Mouse (Mus musculus) frontal cortex, adult (tissue): ENCODE results near the gene Irgq.

Experiments
- ATAC-seq: cut with Nextera tagmentation; 2 replicates; pipeline ENCODE4 v1.9.2; 2017; ENCODE audit warnings: mild to moderate bottlenecking, moderate library complexity, mixed read lengths; ENCODE audit not compliant: low TSS enrichment

Gene Irgq

DNA sequence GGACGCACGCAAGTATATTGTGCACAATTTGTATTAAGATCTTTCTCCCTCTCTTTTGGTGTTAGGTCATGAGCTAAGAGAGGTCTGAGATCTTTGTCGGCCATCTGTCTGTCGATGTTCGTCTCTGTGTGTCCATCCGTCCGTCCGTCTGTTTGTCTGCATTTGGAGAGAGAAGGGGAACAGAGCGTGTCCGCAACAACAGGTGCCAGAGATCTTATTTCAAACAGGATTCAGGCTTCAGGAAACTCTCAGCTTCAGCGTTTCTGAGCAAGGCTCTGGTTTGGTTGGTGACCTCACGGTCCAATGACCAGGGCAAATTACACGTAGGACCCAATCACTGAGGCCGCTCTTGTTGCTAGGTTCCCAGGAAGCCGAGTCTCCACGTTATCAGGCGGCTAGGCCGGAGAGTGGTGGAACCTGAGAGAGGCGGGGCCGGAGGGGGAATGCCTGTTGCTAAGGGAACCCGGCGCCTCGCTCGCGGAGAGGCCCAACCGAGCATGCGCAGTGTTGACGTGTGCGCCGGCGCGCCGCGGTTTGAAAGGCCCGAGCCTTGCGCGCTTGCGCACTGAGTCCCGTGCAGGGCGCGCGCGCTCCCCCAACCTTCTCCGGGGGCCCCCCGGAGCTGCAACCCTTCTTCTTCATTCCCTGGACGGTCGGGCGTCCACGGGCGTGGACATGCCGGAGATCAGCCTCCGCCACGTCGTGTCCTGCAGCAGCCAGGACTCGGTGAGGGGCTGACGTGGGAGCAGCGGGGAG lies 16.3 kb downstream of the Irgq start:
- peak; percentile 99 for ATAC-seq

DNA sequence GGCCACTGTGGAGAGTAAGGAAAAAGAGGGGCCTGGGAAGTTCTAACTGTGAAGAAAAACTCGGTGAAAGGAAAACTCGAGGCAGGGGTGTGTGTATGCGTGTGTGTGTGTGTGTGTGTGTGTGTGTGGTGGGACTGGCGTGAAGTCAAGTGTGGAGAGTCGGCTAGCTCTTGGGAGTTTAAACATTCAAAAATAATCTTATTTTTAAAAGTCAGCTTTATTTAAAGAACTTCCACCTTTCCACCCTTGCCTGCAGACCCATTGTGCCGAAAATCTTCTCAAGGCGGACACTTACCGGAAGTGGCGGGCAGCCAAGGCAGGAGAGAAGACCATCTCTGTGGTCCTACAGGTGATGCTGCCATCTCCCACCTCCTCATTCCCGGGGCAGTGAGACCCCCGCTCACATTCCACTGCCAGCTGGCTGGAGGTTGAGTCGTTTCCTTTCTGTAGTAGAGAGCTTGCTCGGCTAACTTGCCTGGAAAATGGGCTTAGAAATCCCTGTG lies 17.1 kb downstream of the Irgq start:
- ATAC-seq: no peak

DNA sequence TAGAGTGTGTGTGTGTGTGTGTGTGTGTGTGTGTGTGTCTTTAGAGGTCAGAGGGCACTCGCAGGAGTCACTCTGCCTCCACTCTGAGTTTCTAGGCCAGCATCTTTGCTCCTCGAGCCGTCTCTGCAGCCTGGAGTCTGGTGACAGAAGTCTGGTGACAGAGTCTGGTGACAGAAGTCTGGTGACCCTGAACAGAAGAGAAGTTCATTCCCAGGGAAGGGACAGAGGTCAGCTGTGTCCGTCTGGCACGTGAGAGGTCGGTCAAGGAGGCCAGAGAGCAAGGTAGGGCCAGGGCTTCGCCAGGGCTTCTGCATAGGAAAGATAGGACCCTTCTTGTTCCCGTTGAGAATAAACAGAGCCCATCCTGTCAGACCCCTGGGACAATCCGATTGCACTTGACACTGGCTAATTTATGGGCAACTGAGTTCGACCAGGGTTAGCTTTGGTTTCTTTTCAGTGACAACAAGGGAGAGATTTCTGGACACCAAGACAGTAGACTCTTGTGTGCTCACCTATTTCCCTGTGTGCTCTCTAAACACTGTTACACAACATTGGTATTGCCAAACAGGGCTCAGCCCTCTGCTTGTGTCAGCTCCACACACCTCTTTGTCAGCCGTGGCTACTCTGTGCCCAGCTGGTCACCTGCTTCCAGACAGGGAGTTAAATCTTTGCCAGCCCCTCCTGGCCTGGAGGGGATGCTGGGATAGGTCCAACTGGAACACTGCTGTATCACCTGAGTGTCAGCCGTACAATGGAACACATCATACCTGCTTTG lies 21.7 kb downstream of the Irgq start:
- ATAC-seq: no peak

DNA sequence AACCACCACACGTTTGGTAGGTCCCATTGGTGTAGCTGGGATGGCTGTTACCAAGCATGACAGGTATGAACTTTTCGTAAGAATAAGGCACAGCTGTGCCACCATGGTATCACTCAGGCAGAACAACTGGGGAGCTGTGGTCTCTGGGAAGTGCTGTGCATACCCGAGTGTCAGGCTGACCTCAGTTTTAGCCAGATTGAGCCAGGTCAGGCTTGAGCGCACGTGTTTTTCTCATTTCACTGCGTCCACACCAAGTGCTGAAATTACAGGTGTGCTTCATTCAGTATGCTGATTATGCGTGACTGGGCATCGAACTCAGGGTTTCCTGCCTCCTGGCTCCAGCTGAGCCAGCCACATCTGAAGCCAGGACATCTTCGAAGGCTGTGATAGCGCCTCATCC lies 25.3 kb downstream of the Irgq start:
- ATAC-seq: no peak

DNA sequence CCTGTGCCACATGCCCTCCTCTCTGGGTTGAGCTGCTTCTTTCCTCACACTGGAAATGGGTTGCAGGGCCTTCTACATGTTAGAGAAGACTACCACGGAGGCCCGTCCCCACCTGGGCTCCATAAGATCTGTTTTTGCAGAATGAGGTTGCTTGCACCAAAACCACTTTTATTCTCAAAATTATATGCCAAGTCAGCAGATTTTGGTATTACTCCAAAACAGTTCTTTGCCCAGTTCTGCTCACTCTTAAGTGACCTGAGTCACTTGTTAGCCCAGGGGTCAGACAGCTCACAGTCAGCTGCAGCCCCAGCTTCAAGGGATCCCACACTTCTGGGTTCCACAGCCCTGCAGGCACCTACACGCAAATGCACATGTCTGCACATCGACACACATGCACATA lies 31.0 kb downstream of the Irgq start:
- no peak for ATAC-seq

DNA sequence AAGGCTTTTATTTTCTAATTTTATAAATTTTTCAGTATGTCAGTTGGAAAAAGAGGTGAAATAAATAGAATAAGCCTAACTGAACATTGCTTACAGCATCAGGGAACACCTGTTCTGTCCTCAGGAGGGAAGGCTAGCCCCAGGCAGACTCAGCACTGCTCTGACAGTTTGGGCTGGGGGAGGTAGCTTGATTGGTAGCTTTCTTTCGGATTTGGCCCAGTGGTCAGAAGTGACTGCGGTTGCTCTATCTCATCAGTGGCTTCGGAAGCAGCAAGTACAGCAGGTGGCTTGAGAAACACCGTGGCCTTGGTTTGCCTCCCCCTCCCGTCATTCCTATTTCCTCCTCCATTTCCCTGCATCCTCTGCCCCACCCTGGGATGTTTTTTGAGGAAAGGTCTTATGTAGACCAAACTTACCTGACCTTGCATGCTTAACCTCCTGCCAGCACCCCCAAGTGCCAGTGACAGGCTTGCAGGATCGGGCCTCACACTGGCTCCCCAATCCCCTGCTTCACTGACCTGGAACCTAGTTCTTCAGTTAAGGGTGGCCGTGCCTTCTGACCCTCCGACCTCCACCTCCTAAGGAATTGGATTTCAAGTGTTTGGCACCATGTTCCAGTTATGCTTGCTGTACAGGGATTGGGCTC lies 32.8 kb downstream of the Irgq start:
- ATAC-seq: no peak

DNA sequence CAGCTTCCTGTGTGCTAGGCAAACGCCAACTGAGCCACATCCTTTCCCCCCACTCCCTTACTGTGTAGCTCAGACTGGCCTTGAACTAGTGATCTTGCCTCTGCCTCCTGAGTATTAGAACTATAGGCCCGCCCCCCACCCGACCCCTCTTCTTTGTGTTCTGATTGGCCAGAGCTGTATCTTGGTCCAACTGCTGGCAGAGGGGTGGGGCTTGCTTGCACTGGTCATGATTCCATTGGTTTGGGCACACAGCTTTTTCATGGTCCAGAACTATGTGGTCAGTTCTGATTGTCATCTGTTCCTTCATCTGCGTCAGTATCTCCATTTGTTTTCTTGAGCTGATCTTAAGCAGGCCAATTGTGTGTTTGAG lies 33.3 kb downstream of the Irgq start:
- ATAC-seq: no peak

DNA sequence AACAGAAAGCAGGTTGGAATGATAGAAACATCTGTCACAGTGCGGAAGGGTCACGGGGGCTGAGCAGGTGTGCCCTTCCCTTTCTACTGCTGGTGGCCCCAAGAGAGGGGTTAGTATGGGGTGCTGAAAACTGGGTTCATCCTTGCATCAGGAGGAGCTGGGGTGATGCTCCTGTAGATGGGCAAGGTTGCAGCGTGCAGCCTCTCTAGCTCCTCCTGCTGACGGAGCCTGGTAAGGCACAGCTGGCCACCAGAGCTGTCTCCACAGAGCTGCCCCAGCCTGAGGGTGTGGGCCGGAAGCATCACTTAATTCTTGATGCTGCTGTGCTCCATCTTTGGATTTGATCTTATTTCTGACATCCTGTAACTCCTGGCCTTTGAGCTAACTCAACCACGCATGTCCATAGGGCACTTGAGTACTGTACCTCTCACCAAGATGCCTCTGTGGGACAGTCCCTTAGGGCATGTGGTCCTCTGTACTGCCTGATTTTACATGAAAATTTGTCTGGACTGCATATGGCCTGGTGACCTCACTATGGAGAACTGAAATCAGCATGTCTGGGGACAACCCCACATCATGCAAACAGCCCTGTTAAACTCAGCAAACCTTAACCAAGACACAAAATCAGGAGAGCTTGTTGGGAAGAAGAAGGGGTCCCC lies 34.2 kb downstream of the Irgq start:
- peak; percentile 58; the same call in 1 of the 2 replicates for ATAC-seq

DNA sequence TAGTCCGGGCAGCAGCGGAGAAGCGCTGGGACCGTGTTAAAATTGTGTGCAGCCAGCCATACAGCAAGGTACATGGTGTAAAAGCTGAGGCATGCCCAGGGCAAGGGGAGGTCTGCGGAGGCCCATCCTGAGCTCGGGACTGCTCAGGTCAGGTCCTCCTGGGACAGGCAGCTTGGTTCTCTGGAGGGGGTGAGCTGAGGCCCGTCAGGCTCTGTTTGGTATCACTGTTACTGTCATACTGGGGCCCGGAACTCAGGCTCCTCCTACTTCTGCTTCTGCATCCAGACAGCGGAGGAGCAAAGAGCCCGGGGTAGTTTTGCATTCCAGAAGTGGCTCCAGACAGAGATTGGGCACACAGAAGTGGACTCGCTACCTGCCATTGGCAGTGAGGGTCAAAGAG lies 35.1 kb downstream of the Irgq start:
- ATAC-seq: no peak

DNA sequence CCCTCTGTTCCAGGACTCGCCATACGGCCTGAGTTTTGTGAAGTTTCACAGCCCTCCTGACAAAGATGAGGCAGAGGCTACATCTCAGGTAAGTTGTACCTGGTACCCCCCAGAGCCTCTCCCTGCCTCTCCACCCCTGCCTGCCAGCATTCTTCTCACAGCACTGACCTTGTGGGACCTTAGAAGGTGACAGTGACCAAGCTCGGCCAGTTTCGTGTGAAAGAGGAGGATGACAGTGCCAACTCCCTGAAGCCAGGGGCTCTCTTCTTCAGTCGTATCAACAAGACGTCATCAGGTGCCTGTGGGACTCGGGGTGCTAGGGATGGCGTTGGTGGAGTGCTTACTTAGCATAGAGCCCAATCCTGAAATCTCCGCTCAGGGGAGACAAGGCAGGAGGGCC lies 35.7 kb downstream of the Irgq start:
- ATAC-seq: no peak

DNA sequence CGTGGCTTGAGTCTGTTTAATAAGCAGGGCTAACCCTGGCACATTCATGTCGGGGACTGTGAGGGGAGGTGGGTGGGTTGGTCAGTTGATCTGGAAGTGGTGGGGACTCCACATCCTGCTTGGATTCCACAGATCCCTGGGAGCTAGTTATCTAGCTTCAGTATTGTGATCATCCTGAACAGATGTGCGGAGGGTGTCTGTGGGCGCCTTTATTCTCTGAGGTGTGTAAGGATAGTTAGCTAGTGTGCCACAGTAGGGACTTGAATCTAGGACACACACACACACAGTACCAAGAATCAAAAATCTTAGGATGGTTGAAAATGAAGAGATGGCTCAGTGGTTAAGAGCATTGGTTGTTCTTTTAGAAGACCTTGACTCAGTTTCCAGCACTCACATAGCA lies 38.0 kb downstream of the Irgq start:
- ATAC-seq: peak; percentile 53; the same call in 1 of the 2 replicates

DNA sequence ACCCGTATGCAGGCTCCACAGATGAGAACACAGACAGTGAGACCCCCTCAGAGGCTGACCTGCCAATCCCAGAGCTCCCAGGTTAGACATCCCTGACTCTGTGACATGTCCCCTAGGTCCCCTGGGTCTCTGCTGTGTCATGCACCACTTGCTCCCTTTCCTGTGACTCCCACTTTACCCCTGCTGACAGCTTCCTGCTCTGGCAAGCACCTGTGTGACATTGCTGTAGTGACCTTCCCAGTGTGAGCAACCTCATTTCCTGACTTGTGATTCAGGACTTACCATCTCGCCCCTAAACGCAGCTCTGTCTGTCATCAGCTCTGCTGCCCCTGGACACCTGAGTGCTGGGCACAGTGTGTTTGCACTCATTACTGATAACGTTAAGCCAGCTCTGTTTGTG lies 40.6 kb downstream of the Irgq start:
- no peak for ATAC-seq

DNA sequence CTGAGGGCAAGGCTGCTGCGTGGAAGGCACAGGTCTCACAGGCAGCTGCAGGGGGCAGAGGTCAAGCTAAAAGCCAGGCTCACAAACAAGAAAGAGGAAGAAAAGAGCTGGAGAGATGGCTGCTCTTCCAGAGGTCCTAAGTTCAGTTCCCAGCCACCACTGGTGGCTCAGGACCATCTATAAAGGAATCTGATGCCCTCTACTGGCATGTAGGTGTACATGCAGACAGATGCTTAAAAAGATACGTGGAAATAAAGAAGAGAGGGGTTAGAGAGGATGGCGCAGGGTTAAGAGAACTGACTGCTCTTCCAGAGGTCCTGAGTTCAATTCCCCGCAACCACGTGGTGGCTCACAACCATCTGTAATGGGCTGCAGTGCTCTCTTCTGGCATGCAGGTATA lies 42.0 kb downstream of the Irgq start:
- ATAC-seq: no peak

DNA sequence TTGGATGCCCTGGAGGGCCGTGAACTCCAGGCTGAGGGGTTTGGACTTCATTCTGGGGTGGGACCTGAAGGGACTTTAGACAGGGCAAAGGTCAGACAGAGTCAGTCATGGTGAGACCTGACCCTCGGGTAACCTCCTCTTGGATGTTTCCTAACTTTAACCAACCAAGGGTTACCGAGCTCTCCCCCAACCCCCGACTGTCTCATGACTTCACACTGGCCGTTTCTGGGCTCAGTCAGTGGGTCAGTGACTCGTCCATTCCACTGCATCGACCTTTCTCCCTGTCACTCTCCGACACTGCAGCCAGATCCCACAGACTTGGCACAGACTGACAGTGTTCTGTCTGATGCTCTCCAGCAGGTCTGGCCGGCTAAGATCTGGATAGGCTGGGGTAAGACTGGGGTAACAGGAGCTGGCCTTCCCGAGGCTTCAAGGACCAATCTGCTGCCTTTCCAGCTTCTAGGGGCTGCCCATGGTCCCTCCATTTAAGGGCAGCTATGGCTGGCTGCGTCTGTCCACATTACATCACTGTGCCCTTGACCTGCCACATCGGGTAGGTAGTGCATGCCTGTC lies 43.8 kb downstream of the Irgq start:
- no peak for ATAC-seq

DNA sequence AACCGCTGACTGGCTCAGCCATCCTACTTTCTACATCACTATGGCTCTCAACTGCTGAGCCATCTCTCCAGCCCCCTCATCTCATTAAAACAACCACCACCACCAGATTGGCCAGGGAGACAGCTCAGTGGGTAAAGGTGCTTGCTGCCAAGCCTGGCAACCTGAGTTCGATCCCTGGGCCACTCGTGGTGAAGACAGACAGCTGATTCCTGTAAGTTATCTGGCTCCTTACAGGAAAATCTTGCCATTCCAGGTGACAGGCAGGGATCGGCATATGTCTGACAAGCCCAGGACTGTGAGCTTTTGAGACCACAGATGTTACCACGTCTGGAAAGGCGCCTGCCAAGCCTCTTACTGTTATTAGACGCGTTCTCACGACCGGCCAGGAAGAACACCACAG lies 47.3 kb downstream of the Irgq start:
- no peak for ATAC-seq

DNA sequence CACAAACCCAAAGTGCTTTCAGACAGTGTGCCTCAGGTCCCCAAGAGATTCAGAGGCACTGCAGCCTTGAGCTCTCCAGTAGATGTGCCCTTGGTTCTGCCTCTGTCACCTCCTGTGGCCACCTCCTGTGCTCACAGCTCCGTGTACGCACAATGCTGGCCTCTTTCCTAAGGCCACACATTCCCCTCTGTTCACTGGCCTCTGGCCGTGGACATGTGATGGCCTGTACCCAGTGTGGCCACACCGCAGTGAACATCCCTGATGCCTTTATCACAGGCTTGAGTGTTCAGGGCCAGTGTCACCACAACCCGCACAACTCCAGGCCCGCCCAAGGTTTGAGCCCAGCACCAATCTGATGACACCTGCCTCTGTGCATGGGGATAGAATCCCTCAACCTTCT lies 54.4 kb downstream of the Irgq start:
- ATAC-seq: no peak

DNA sequence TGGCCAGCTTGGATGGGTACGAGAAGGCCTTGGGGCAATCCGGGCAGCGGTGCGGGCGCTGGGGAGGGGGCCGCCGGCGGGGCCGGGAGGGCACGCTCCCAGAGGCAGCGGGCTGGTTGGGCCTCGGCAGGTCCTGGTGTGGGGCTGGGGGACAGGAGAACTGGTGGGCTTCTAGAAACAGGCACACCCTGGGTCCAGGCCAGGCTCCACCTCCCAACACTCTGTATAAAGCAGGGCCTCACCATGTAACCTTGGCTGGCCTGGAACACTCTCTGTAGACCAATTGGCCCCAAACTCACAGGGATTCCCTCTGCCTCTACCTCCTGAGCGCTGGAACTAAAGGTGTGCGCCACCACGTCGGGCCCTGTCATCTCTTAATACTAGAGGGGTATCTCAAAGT lies 55.5 kb downstream of the Irgq start:
- no peak for ATAC-seq

DNA sequence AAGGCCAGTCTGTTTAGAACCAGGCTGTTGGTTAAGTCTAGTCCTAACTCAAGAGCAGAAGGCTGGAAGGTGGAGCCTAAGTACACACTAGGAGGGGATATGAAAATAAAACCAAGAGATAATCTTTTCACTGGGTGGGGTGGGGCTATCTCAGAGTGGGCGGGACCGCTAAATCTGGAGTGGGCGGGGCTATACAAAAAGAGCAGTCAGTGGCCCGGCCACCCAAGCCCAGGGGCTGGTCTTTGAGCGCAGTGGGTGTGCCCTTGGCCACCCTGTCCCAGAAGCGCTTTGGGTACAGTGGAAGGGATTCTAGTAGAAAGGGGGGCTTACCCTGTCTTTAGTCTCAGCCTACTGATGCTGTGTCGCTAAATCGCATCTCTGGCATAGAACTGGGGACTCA lies 56.3 kb downstream of the Irgq start:
- ATAC-seq: peak; percentile 45; the same call in 1 of the 2 replicates

DNA sequence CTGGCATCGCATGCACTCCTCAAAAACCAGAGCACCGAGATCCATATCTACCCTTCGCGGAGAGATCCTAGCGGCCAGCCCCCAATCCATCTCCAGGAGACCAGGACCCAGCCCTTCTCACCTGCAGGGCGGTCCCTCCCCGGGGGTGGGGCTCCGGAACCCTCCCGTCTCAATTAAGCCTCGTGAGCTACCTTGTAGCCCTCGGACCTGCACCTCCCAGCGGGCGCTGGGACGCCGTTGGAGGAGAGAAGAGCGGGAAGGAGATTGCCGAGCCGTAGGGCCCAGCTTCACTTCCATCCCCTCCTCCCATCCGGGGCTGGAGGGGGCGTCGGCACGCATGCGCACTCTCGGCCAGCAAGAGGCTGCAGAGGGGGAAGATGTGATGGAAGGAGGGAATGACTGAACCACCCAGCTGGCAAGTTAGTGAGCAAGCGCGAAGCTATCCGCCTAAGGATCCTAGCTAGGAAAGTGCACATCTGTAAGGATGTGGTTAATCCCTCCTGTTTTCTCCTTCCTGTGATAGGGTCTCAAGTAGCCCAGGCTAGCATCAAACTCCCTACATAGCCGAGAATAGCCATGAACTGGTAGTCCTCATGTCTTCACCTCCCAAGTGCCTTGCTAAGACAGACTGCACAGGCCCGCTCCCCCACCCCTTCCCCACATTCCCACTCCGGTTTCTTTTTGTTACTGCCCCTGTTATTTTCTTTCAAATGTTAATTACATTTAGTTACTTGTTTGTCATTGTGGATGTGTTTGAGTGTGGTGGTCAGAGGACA lies 57.0 kb downstream of the Irgq start, which contains the start of the genes Ethe1 and Zfp575:
Ethe1 (plus strand) TSS at position 214 of the 776 bp plus-strand sequence.
Zfp575 (minus strand) TSS at position 312 of the 776 bp plus-strand sequence.
- ATAC-seq: peak; percentile 92
